Mouse (Mus musculus) retina, adult 2 months (tissue): ENCODE data around the gene Tuba1a.
A peak's percentile ranks its signal among the peaks of the same experiment; 100 is the strongest.
"Not testable (repeated sequence)": the region's sequence is repeated elsewhere in the genome, so short reads cannot be mapped to it uniquely, and the experiment has no call there.

ENCODE experiments used
- DNase-seq: peaks from one replicate; pipeline ENCODE4 v3.0.0-alpha.2; 2012; ENCODE audit warnings: low read depth, low spot score

Tuba1a gene

GRCm38 (mm10) chr15:98956000-98956399 lies 2.5 kb upstream of the Tuba1a start:
- no peak for DNase-seq

- DNase-seq, result no peak
These were observed 1.8 kb upstream of the Tuba1a start for GRCm38 (mm10) chr15:98955324-98955723.

GRCm38 (mm10) chr15:98954425-98955253 lies 1.1 kb upstream of the Tuba1a start:
- DNase-seq, result no peak

GRCm38 (mm10) chr15:98952751-98953400 lies 627 bp downstream of the Tuba1a start:
- DNase-seq, result no peak

GRCm38 (mm10) chr15:98952063-98952455 lies 1.4 kb downstream of the Tuba1a start:
- DNase-seq, result no peak

- DNase-seq, result not testable (repeated sequence)
These were observed 2.1 kb downstream of the Tuba1a start for GRCm38 (mm10) chr15:98951122-98952062.

- no peak for DNase-seq
These were observed 4.0 kb downstream of the Tuba1a start for GRCm38 (mm10) chr15:98949607-98949892.

GRCm38 (mm10) chr15:98948857-98949606 lies 4.5 kb downstream of the Tuba1a start:
- no peak for DNase-seq

- no peak for DNase-seq
These were observed 5.1 kb downstream of the Tuba1a start for GRCm38 (mm10) chr15:98948382-98948781.

GRCm38 (mm10) chr15:98947884-98948283 lies 5.6 kb downstream of the Tuba1a start:
- no peak for DNase-seq

GRCm38 (mm10) chr15:98943133-98943532 lies 10.4 kb downstream of the Tuba1a start:
- DNase-seq, result no peak

GRCm38 (mm10) chr15:98942081-98942480 lies 11.4 kb downstream of the Tuba1a start:
- DNase-seq, result no peak

- DNase-seq, result no peak
These were observed 12.0 kb downstream of the Tuba1a start for GRCm38 (mm10) chr15:98941539-98941938.

- peak; percentile 59 for DNase-seq
These were observed 12.7 kb downstream of the Tuba1a start for GRCm38 (mm10) chr15:98940816-98941215.

- peak; percentile 89 for DNase-seq
These were observed 19.2 kb downstream of the Tuba1a start, which contains the start of gene Tuba1b for GRCm38 (mm10) chr15:98934217-98934839. Gene Tuba1b (minus strand): TSS chr15:98934565.

GRCm38 (mm10) chr15:98933833-98934216 lies 19.7 kb downstream of the Tuba1a start:
- peak; percentile 96 for DNase-seq

- peak; percentile 69 for DNase-seq
These were observed 20.4 kb downstream of the Tuba1a start for GRCm38 (mm10) chr15:98933004-98933671.

- no peak for DNase-seq
These were observed 22.5 kb downstream of the Tuba1a start for GRCm38 (mm10) chr15:98930998-98931397.

- DNase-seq, result no peak
These were observed 23.3 kb downstream of the Tuba1a start for GRCm38 (mm10) chr15:98930017-98930734.
